Mouse (Mus musculus) intestine, embryonic 14.5 days (tissue): ENCODE measurements around the gene Ptov1. TPM values are rescaled to one million over a fixed set of nuclear protein-coding genes. Genes with fewer than 3 reads are reported as not detected.

Source experiments
- ATAC-seq: fragments of 200-750 bp; cut with Nextera tagmentation; replicated peaks from 2 replicates; pipeline ENCODE4 v1.8.0; 2017; ENCODE audit warnings: low read depth, moderate number of reproducible peaks, moderate TSS enrichment, moderate library complexity; ENCODE audit not compliant: low FRiP score, low TSS enrichment
- DNase-seq: peaks from one replicate; pipeline ENCODE4 v3.0.0-alpha.2; 2018; ENCODE audit warnings: low spot score
- H3K27ac ChIP-seq: fragments of 300-500 bp; sonication (generic); 2 replicates; pipeline ENCODE4 v1.5.1; 2014; ENCODE audit warnings: low read depth, mild to moderate bottlenecking, control low read depth
- H3K27me3 ChIP-seq: fragments of 300-500 bp; sonication (generic); replicated peaks from 2 replicates; pipeline ENCODE4 v1.6.1; 2014; ENCODE audit warnings: low read length, control low read depth; ENCODE audit not compliant: control insufficient read depth, insufficient read depth
- H3K36me3 ChIP-seq: fragments of 300-500 bp; sonication (generic); 2 replicates; pipeline ENCODE4 v1.6.1; 2014; ENCODE audit warnings: low read length, control low read depth; ENCODE audit not compliant: control insufficient read depth, insufficient read depth
- H3K4me1 ChIP-seq: fragments of 300-500 bp; sonication (generic); replicated peaks from 2 replicates; pipeline ENCODE4 v1.6.1; 2014; ENCODE audit warnings: low read length, control low read depth, mixed read lengths; ENCODE audit not compliant: control insufficient read depth, insufficient read depth
- H3K4me2 ChIP-seq: fragments of 300-500 bp; sonication (generic); 2 replicates; pipeline ENCODE4 v1.6.1; 2014; ENCODE audit warnings: low read length
- H3K4me3 ChIP-seq: fragments of 300-500 bp; sonication (generic); 2 replicates; pipeline ENCODE4 v1.5.1; 2014; ENCODE audit warnings: low read depth, low read length, control low read depth, mixed read lengths
- H3K9ac ChIP-seq: fragments of 300-500 bp; sonication (generic); 2 replicates; pipeline ENCODE4 v1.6.1; 2014; ENCODE audit warnings: mild to moderate bottlenecking, low read length
- H3K9me3 ChIP-seq: fragments of 300-500 bp; sonication (generic); 2 replicates; pipeline ENCODE4 v1.6.1; 2016; ENCODE audit warnings: low read length, control low read depth; ENCODE audit not compliant: control insufficient read depth
- WGBS: fragments of 180-500 bp; shearing (Covaris S2); extraction: QIAGEN DNeasy Blood & Tissue Kit; methylation state at CpG from one replicate; pipeline ENCODE4 v1.1.7; 2014; 5-methylcytosine and 5-hydroxymethylcytosine counted together
- microRNA counts: library from miRNA; unstranded; fragments of <30 nt; microRNA quantifications from one replicate; lab custom pipeline; 2016
- microRNA-seq: library from miRNA; unstranded; fragments of <30 nt; microRNA quantifications from one replicate; pipeline ENCODE4, GENCODE M21; 2016
- polyA plus RNA-seq: library from polyadenylated mRNA; unstranded; fragments of >200 nt; fragmentation: Nextera tagmentation; extraction: Ambion mirVana; gene quantifications from 2 replicates; pipeline ENCODE4 v1.2.1, GENCODE M21; 2014

The Ptov1 gene
- polyA plus RNA-seq, 1 experiment from 2014 or later = 338 TPM

DNA sequence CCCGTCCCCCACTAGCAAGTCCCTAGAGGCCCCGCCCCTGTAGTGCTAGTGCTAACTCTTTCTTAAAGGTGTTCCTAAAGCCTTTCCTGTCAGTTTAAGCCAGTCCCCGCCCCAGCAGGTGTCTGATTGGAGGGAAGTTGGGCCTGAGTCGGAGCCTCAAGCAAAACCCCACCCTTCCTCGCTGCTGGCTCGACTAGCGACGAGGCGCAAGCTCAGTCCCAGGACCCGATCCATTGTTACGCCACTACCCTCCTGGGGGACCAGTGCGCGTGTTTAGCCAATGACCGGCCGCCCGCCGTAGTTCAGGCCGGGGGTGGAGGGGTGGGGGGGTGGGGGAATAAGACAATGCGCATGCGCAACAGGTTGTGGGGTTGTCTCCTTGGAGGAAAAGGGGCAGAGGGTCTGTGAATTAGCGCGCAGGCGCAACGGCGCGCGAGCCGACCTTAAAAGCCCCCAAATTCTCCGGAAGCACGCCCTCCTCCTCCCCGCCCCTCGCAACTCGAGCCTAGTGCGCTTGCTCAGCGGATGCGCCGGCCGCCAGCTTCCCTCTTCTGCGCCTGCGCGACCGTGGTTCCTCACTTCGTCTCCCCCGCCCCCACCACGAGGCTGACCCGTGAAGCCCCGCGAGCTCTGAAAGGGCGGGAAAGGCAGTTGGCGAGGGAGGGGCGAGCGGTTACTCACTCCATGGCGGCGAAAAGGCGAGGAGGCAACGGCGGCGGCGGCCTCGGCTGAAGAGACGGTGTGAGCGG is 53.7 kb downstream of the Ptov1 start, which contains the start of the genes Nup62 and Il4i1:
Gene Nup62 (plus strand): TSS at position 368 of the 749 bp plus-strand sequence.
Gene Il4i1 (plus strand): TSS at position 667 of the 749 bp plus-strand sequence.
- Histone ChIP-seq H3K9me3 (no peaks in the 10 kb centered on the region), H3K4me3 (peak within 1 kb of the TSS; percentile 83), H3K4me2 (peak within 1 kb of the TSS; percentile 78), H3K36me3 (peaks cover 14% of the 10 kb centered on the region; the same call in 1 of the 2 replicates), H3K4me1 (peaks cover 27% of the 10 kb centered on the region), H3K27ac (peak within 1 kb of the TSS; percentile 97), H3K9ac (peak within 1 kb of the TSS; percentile 87), H3K27me3 (no peaks in the 10 kb centered on the region)
- under 1% methylated on average over 60 of the region's 62 CpGs for WGBS
- DNase-seq (peak; percentile 98), ATAC-seq (peak; percentile 93)

DNA sequence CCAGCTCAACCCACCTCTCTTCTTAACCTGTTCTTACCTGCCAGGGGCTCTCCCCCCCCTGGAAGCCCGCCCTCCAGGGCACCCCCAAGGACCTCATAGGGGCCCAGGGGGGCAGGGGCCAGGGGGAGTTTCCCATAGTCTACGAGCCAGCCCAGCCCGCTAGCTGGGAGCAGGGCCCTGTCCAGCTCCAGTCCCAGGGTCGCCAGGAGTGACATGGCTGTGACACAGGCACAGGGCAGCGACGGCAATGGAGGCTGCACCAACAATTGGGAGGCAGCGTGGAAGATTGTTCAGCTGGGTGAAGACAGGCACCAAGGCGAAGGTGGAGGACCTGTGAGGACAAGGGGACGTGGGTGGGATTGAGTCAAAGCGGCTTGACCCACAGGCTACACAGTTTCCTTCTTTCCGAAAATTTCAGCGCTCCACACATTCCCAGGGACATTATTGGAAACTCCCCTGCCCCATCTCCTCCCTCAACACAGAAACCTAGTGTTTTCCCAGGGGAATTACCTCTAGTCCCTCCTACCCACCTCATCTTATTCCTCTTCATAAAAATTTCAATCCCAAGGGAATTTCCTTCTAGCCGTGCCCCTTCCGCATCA is 54.5 kb downstream of the Ptov1 start:
- Histone ChIP-seq H3K4me3 (peak overlapping the region; percentile 83), H3K4me1 (peaks cover 25% of the 10 kb centered on the region), H3K9me3 (no peaks in the 10 kb centered on the region), H3K9ac (peak overlapping the region; percentile 87), H3K4me2 (peak overlapping the region; percentile 60), H3K27ac (0 out of 2 replicates have a peak overlapping the region, but pooled peaks have one; percentile 97), H3K27me3 (no peaks in the 10 kb centered on the region), H3K36me3 (peaks cover 14% of the 10 kb centered on the region; the same call in 1 of the 2 replicates)
- ATAC-seq (0 out of 2 replicates have a peak, but pooled peaks have one; percentile 1), DNase-seq (no peak)
- WGBS = 37% methylated on average over 14 of the region's 14 CpGs

DNA sequence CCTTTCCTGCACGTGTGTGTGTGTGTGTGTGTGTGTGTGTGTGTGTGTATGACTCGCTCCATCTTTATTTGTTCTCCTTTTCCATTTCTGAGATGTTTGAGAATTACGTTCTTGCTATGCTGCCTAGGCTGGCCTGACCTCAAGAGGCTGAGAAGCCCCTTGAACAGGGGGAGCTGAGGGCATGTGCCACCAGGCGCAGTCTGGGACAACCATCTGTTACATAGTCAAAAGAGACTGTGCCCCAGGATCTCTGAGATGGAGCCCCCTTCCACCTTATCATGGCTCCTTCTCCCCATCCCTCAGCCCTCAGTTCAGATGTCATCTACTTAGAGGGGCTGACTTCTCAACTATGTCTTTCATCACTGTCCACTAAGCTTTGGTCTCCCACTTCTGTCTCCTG is 55.2 kb downstream of the Ptov1 start:
- no peaks in the 10 kb centered on the region for H3K9me3 ChIP-seq
- 85% methylated on average over 4 of the region's 4 CpGs for WGBS
- DNase-seq = no peak
- no peaks in the 10 kb centered on the region for H3K27me3 ChIP-seq
- H3K4me3 ChIP-seq = no peak overlapping the region
- H3K9ac ChIP-seq = no peak overlapping the region
- H3K4me1 ChIP-seq = peaks cover 22% of the 10 kb centered on the region
- H3K36me3 ChIP-seq = peaks cover 14% of the 10 kb centered on the region; the same call in 1 of the 2 replicates
- H3K27ac ChIP-seq = no peak overlapping the region
- no peak for ATAC-seq
- no peak overlapping the region for H3K4me2 ChIP-seq

DNA sequence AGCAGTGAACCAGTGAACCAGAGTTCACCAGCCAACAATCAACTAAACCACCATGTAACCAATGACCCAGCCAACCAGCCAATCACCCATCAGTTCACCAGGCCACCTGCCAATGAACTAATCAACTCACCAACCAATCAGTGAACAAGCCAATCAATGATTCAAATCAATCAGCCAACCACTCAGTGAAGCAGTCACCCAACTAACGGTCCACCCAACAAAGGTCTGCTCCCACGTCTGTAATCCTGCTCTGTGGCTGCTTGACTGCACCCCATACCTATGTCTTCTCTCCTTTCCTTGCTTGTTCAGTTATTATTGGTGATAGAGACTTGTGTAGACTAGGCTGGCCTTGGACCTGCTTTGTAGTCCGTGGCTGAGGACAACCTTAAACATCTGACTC is 55.6 kb downstream of the Ptov1 start:
- ATAC-seq (no peak), DNase-seq (peak; percentile 16)
- Histone ChIP-seq H3K4me1 (peaks cover 19% of the 10 kb centered on the region), H3K9me3 (no peaks in the 10 kb centered on the region), H3K27ac (no peak overlapping the region), H3K36me3 (peaks cover 14% of the 10 kb centered on the region; the same call in 1 of the 2 replicates), H3K27me3 (no peaks in the 10 kb centered on the region), H3K4me2 (no peak overlapping the region), H3K4me3 (no peak overlapping the region), H3K9ac (no peak overlapping the region)
- WGBS = 93% methylated on average over 3 of the region's 3 CpGs

MicroRNAs encoded within 50 kb of the gene (microRNA counts, 519-probe panel; counts per million panel counts)
- microRNA mmu-miR-707 (lab: Ali Mortazavi, UCI) = not detected

Small RNA genes within 50 kb of the gene (microRNA-seq; reads per million reads assigned to microRNA genes)
- not detected for gene Mir707

Other genes with a start within 250 kb of the Ptov1 start
- gene Myh14, start 198.9 kb downstream of the Ptov1 start, polyA plus RNA-seq = 26.7 and 33.4 TPM in 2 replicates
- not detected in 2 replicates for gene Izumo2, start 161.0 kb downstream of the Ptov1 start, polyA plus RNA-seq
- 38.0 and 40.3 TPM in 2 replicates for gene Vrk3, start 121.4 kb downstream of the Ptov1 start, polyA plus RNA-seq
- 3.6 and 4.2 TPM in 2 replicates for gene Zfp473, start 118.7 kb downstream of the Ptov1 start, polyA plus RNA-seq
- 65.8 and 68.8 TPM in 2 replicates for gene Nup62, start 53.7 kb downstream of the Ptov1 start, polyA plus RNA-seq
- 2.0 TPM in 2 replicates for gene Il4i1, start 53.4 kb downstream of the Ptov1 start, polyA plus RNA-seq
- gene Atf5, start 53.1 kb downstream of the Ptov1 start, polyA plus RNA-seq = 2.4 and 3.0 TPM in 2 replicates
- 63.7 and 68.0 TPM in 2 replicates for gene Akt1s1, start 20.8 kb downstream of the Ptov1 start, polyA plus RNA-seq
- 72.4 and 74.8 TPM in 2 replicates for gene Tbc1d17, start 20.7 kb downstream of the Ptov1 start, polyA plus RNA-seq
- gene Pnkp, start 12.6 kb downstream of the Ptov1 start, polyA plus RNA-seq = 26.4 and 29.7 TPM in 2 replicates
- gene Med25, start 22.9 kb upstream of the Ptov1 start, polyA plus RNA-seq = 66.2 and 75.8 TPM in 2 replicates
- 17.8 and 19.7 TPM in 2 replicates for gene Fuz, start 26.3 kb upstream of the Ptov1 start, polyA plus RNA-seq
- gene Ap2a1, start 59.7 kb upstream of the Ptov1 start, polyA plus RNA-seq = 62.9 and 68.3 TPM in 2 replicates
- not detected in 2 replicates for gene Tsks, start 73.4 kb upstream of the Ptov1 start, polyA plus RNA-seq
- gene Cpt1c, start 105.1 kb upstream of the Ptov1 start, polyA plus RNA-seq = 21.9 and 24.7 TPM in 2 replicates
- 208 and 211 TPM in 2 replicates for gene Prmt1, start 116.8 kb upstream of the Ptov1 start, polyA plus RNA-seq
- gene Irf3, start 127.9 kb upstream of the Ptov1 start, polyA plus RNA-seq = 84.3 and 91.7 TPM in 2 replicates
- gene Bcl2l12, start 128.9 kb upstream of the Ptov1 start, polyA plus RNA-seq = 54.3 and 55.2 TPM in 2 replicates
- 45.3 and 49.4 TPM in 2 replicates for gene Scaf1, start 146.6 kb upstream of the Ptov1 start, polyA plus RNA-seq
- 69.1 and 70.2 TPM in 2 replicates for gene Rras, start 148.2 kb upstream of the Ptov1 start, polyA plus RNA-seq
- 14.0 and 15.0 TPM in 2 replicates for gene Prr12, start 183.1 kb upstream of the Ptov1 start, polyA plus RNA-seq
- gene Nosip, start 192.6 kb upstream of the Ptov1 start, polyA plus RNA-seq = 57.2 and 63.0 TPM in 2 replicates
- gene Prrg2, start 192.9 kb upstream of the Ptov1 start, polyA plus RNA-seq = 21.8 and 24.0 TPM in 2 replicates
- gene Rcn3, start 222.4 kb upstream of the Ptov1 start, polyA plus RNA-seq = 313 and 323 TPM in 2 replicates
- 64.1 and 65.1 TPM in 2 replicates for gene Fcgrt, start 234.1 kb upstream of the Ptov1 start, polyA plus RNA-seq